Mouse (Mus musculus): ENCODE data around the gene Pole2. TPM values are rescaled to one million over a fixed set of nuclear protein-coding genes. Genes with fewer than 3 reads are reported as not detected.

Pole2 gene
- polyA plus RNA-seq, 1 experiment from 2014 or later = 28.8 TPM

DNA sequence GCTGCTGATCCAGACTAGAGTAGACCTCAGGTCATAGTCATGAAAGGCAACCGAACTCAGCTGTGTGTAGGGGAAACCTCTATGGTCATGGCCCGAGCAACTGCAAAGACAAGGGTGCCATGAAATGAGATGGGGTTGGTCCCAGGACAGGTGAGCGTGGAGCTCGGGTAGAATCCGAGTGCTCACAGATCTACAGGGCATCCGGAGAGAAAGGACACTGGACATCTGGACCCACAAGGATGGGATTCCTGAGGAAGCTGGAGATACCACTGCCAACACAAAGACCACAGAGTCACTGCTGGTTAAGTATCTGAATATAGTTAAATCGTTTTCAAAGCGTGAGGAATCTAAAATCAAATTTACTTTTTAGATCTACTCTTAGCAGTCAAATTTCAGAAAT, 20.6 kb downstream of the Pole2 start:
- no peak for DNase-seq (ENCODE audit: low spot score)
- Histone ChIP-seq H3K27ac (replicated peaks) (no peak overlapping the region), H3K36me3 (replicated peaks) (peaks cover 86% of the 10 kb centered on the region), H3K4me3 (no peak overlapping the region), H3K27me3 (replicated peaks; ENCODE audit: low read depth, poor library complexity, severe bottlenecking) (no peaks in the 10 kb centered on the region), H3K4me1 (no peaks in the 10 kb centered on the region), H3K9me3 (no peaks in the 10 kb centered on the region)
- WGBS = 96% methylated on average over 8 of the region's 8 CpGs

DNA sequence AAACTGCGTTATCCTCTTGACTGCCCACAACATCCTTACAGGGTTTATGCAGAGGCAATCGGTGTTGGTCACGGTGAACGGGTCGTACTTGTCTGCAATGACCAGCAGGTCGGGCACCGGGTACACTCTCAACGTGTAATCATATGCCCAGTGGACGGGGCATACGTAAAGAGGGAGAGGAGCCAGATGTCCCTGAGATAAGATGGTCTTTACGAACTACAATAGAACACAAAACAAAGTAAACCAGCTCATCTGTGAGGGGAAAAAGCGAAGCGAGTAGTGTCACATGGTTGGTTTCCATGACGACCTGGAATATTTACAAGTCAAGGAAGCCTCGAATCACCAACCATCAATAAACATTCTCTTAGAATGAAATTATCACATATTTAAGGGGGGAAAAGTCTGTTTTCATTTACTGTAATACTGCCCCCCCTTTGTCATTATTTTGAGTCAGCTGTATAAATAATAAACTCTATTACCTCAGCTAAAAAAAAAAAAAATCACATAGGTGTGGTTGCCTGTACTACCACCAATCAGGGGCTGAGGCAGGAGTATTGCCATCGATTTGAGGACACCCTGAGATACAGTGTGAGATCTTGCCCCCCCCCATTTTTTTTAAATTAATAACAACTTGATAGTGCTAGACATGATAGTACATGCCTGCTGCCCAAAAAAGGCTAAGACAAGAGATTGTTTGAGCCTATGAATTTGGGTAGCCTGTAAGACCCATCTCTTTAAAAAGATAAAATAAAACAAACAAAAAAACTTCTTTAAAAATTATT, 23.8 kb downstream of the Pole2 start, which contains the start of gene Gm49384:
TSS of gene Gm49384 (minus strand) at position 216 of the 782 bp plus-strand sequence.
- H3K27ac ChIP-seq (replicated peaks) = no peak within 1 kb of the TSS
- peaks cover under 1% of the 10 kb centered on the region; the same call in 1 of the 2 replicates for H3K4me1 ChIP-seq
- no peaks in the 10 kb centered on the region for H3K27me3 ChIP-seq (replicated peaks; ENCODE audit: low read depth, poor library complexity, severe bottlenecking)
- peaks cover 84% of the 10 kb centered on the region for H3K36me3 ChIP-seq (replicated peaks)
- 91% methylated on average over 16 of the region's 16 CpGs for WGBS
- DNase-seq (ENCODE audit: low spot score) = no peak
- no peak within 1 kb of the TSS for H3K4me3 ChIP-seq
- H3K9me3 ChIP-seq = no peaks in the 10 kb centered on the region

DNA sequence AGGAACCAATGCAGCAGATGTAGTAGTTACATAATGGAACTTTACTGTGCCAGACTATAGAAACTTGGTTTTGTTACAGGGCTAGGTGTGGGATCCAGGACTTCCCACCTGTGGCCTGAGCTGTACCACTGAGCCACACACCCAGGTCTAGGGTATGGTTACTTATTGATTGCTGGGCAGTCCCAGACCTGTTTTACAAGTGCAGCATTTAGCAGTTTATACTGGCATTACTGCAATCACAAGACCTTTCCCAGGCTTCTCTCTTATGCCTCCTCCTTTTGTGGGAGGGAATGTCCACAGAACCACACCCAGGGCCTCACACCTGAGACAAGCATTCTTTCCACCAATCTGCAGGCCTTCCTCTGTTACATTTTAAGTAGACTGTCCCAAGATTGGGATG, 29.0 kb downstream of the Pole2 start:
- Histone ChIP-seq H3K9me3 (no peaks in the 10 kb centered on the region), H3K27ac (replicated peaks) (no peak overlapping the region), H3K4me3 (peak overlapping the region; percentile 28; the same call in 1 of the 2 replicates), H3K4me1 (peaks cover 31% of the 10 kb centered on the region), H3K36me3 (replicated peaks) (peaks cover 52% of the 10 kb centered on the region), H3K27me3 (replicated peaks; ENCODE audit: low read depth, poor library complexity, severe bottlenecking) (no peaks in the 10 kb centered on the region)
- DNase-seq (ENCODE audit: low spot score) = no peak

GRCm38 (mm10) chr12:69198164-69198535, 29.8 kb downstream of the Pole2 start, which contains the start of gene Dnaaf2:
Dnaaf2 (minus strand) TSS chr12:69198429.
- WGBS = under 1% methylated on average over 18 of the region's 18 CpGs
- Histone ChIP-seq H3K27ac (replicated peaks) (peak within 1 kb of the TSS; percentile 91), H3K9me3 (no peaks in the 10 kb centered on the region), H3K4me1 (peaks cover 31% of the 10 kb centered on the region), H3K27me3 (replicated peaks; ENCODE audit: low read depth, poor library complexity, severe bottlenecking) (no peaks in the 10 kb centered on the region), H3K36me3 (replicated peaks) (peaks cover 50% of the 10 kb centered on the region), H3K4me3 (peak within 1 kb of the TSS; percentile 94)
- peak; percentile 84 for DNase-seq (ENCODE audit: low spot score)

DNA sequence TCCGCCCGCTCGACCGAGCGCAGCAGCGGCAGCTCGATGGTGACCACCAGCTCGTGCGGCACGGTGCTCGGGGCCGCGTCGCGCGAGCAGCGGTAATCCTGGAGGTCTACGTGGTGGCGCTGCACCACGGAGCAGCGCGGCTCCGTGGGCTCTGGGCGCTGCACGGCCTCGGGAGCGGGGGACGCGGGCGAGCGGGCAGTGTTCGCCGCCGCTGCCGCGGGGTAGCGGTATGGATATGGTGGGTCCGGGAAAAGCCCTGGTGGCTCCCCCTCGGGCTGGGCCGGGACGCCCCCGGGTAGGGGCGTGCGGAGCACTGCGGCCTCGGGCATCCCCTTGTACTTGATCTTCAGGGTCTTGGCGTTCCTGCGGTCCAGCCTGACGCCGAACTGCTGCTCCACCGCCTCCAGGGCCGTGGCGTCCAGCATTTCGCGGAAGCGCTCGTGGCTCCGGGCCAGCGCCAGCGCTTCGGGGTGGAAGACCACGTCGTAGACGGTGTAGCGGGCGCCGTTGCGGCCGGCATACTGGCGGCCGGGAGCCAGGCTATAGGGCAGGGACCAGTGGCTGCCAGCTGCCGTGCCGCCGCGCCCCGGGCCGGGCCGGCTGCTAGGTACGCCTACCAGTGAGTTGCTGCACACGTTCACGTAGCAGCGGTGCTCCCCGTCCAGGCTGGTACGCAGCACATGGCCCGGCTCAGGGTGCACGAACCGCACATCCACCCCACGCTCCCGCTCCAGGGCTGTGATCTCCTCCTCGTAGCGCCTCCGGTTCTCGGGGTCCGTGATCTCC, 30.4 kb downstream of the Pole2 start:
- WGBS = under 1% methylated on average over 94 of the region's 94 CpGs
- Histone ChIP-seq H3K4me3 (peak overlapping the region; percentile 94), H3K36me3 (replicated peaks) (peaks cover 50% of the 10 kb centered on the region), H3K9me3 (no peaks in the 10 kb centered on the region), H3K27ac (replicated peaks) (peak overlapping the region; percentile 91), H3K27me3 (replicated peaks; ENCODE audit: low read depth, poor library complexity, severe bottlenecking) (no peaks in the 10 kb centered on the region), H3K4me1 (peaks cover 31% of the 10 kb centered on the region)
- DNase-seq (ENCODE audit: low spot score) = peak; percentile 67

GRCm38 (mm10) chr12:69196444-69197377, 31.3 kb downstream of the Pole2 start, which contains the start of gene Gm49383:
Gm49383 (minus strand) TSS chr12:69197104.
- Histone ChIP-seq H3K27ac (replicated peaks) (peak within 1 kb of the TSS; percentile 91), H3K4me3 (peak within 1 kb of the TSS; percentile 94), H3K36me3 (replicated peaks) (peaks cover 50% of the 10 kb centered on the region), H3K9me3 (no peaks in the 10 kb centered on the region), H3K4me1 (peaks cover 31% of the 10 kb centered on the region), H3K27me3 (replicated peaks; ENCODE audit: low read depth, poor library complexity, severe bottlenecking) (no peaks in the 10 kb centered on the region)
- WGBS = under 1% methylated on average over 75 of the region's 75 CpGs
- DNase-seq (ENCODE audit: low spot score) = peak; percentile 85

DNA sequence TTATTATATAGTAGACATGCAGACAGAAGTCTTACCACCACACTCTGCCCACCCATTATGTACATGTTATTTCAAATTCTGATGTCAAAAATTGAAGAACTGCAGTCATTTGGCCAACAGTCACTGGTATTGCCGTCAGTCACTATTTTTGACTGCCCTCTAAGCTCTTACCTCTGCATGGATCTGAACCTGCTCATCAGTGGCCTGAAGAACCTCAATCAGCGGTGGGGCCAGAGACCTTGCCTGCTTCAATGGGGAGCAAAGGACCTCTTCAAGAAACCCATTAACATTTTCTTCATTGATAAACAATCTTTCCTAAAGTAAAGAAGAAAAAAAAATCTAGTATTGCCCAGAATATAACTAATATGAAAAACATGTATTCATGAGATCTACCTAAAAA, 35.4 kb downstream of the Pole2 start:
- H3K27me3 ChIP-seq (replicated peaks; ENCODE audit: low read depth, poor library complexity, severe bottlenecking) = no peaks in the 10 kb centered on the region
- H3K4me3 ChIP-seq = no peak overlapping the region
- DNase-seq (ENCODE audit: low spot score) = no peak
- 96% methylated on average over 2 of the region's 2 CpGs for WGBS
- peaks cover 4% of the 10 kb centered on the region; the same call in 1 of the 2 replicates for H3K9me3 ChIP-seq
- peaks cover 59% of the 10 kb centered on the region for H3K36me3 ChIP-seq (replicated peaks)
- H3K27ac ChIP-seq (replicated peaks) = no peak overlapping the region
- H3K4me1 ChIP-seq = peaks cover 15% of the 10 kb centered on the region

- 89% methylated on average over 5 of the region's 5 CpGs for WGBS
- H3K36me3 ChIP-seq (replicated peaks) = peaks cover 65% of the 10 kb centered on the region
Measured at GRCm38 (mm10) chr12:69191396-69191795, 36.6 kb downstream of the Pole2 start.

GRCm38 (mm10) chr12:69190522-69190921, 37.5 kb downstream of the Pole2 start:
- H3K9me3 ChIP-seq = peaks cover 4% of the 10 kb centered on the region; the same call in 1 of the 2 replicates
- WGBS = 100% methylated on average over 1 of the region's 1 CpGs
- no peak overlapping the region for H3K4me3 ChIP-seq
- H3K27me3 ChIP-seq (replicated peaks; ENCODE audit: low read depth, poor library complexity, severe bottlenecking) = no peaks in the 10 kb centered on the region
- H3K36me3 ChIP-seq (replicated peaks) = peaks cover 67% of the 10 kb centered on the region
- DNase-seq (ENCODE audit: low spot score) = no peak
- no peak overlapping the region for H3K27ac ChIP-seq (replicated peaks)
- peaks cover 17% of the 10 kb centered on the region for H3K4me1 ChIP-seq

More at GRCm38 (mm10) chr12:69191396-69191795, 36.6 kb downstream of the Pole2 start:
- Histone ChIP-seq H3K4me3 (no peak overlapping the region), H3K4me1 (peaks cover 17% of the 10 kb centered on the region), H3K27me3 (replicated peaks; ENCODE audit: low read depth, poor library complexity, severe bottlenecking) (no peaks in the 10 kb centered on the region), H3K9me3 (peaks cover 4% of the 10 kb centered on the region; the same call in 1 of the 2 replicates), H3K27ac (replicated peaks) (no peak overlapping the region)
- DNase-seq (ENCODE audit: low spot score) = no peak

DNA sequence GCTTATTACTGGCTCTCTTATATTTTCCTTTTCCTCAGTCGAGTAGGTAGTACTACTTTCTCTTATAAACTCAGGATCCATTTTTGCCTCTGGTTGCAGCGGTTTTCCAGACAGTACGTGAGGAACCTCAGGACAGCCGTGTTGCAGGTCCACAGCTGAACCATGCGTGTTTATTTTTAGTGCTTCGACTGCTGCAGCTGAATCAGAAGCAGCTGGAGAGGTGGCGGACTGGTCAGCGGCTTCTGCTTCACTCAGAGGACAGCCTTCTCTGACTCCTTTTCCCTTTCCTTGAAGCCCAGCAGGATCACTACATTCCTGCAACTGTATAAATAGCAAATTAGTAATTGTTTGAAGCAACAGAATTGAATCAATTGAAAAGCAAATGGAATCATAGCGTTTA, 37.9 kb downstream of the Pole2 start:
- 87% methylated on average over 9 of the region's 9 CpGs for WGBS
- Histone ChIP-seq H3K27ac (replicated peaks) (no peak overlapping the region), H3K4me3 (no peak overlapping the region), H3K36me3 (replicated peaks) (peaks cover 69% of the 10 kb centered on the region), H3K27me3 (replicated peaks; ENCODE audit: low read depth, poor library complexity, severe bottlenecking) (no peaks in the 10 kb centered on the region), H3K9me3 (peaks cover 4% of the 10 kb centered on the region; the same call in 1 of the 2 replicates), H3K4me1 (peaks cover 17% of the 10 kb centered on the region)
- DNase-seq (ENCODE audit: low spot score) = no peak

DNA sequence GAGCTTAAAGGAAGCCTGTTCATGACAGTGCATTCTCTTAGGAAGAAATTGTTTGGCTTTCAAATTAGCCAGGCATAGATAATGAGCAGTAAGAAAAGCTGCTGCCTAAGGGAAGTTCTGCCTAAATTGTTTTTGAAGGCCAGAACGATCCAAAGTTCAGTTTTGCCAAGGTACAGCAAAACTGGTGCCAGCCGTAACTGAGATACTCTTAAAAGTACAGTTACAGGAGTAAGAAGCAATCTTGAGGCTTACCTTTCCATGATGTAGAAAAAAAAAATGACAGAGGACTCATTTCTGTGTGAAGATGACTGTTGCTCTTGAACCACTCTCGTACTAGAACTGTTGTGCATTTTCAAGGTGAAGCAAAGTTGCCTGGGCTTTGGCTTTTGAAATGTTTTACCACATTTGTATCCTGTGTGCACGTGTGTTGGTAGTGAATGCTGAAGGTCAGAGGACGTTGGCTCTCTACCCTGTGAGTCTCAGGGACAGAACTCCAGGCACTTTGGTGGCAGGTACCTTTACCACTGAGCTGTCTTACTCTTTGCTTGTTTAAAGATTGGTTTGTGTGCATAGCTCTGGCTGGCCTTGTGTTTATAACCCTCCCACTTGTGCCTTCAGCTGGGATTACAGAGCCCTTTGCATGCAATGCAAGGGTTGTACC, 41.1 kb downstream of the Pole2 start:
- Histone ChIP-seq H3K4me3 (0 out of 2 replicates have a peak overlapping the region, but pooled peaks have one; percentile 14), H3K27me3 (replicated peaks; ENCODE audit: low read depth, poor library complexity, severe bottlenecking) (no peaks in the 10 kb centered on the region), H3K36me3 (replicated peaks) (peaks cover 55% of the 10 kb centered on the region), H3K27ac (replicated peaks) (no peak overlapping the region), H3K9me3 (peaks cover 4% of the 10 kb centered on the region; the same call in 1 of the 2 replicates), H3K4me1 (peaks cover 29% of the 10 kb centered on the region)
- WGBS = 78% methylated on average over 5 of the region's 5 CpGs
- no peak for DNase-seq (ENCODE audit: low spot score)

All from embryonic facial prominence, embryonic 10.5 days (tissue).